Mouse (Mus musculus) kidney, adult 2 months (tissue): ENCODE results near the gene 4632433K11Rik. TPM values are rescaled to one million over a fixed set of nuclear protein-coding genes. Genes with fewer than 3 reads are reported as not detected.
A peak's percentile ranks its signal among the peaks of the same experiment; 100 is the strongest.

Experiments
- DNase-seq: peaks from one replicate; pipeline ENCODE4 v3.0.0; 2021
- H3K27ac ChIP-seq: fragments of 200-500 bp; 2 replicates; pipeline ENCODE4 v1.5.1; 2012; ENCODE audit warnings: low read depth, low read length, control low read depth, inconsistent platforms; ENCODE audit not compliant: insufficient read depth
- H3K27me3 ChIP-seq: fragments of 200-500 bp; replicated peaks from 2 replicates; pipeline ENCODE4 v1.6.1; 2012; ENCODE audit warnings: mild to moderate bottlenecking, moderate library complexity, low read length, inconsistent platforms; ENCODE audit not compliant: control insufficient read depth, insufficient read depth
- H3K36me3 ChIP-seq: fragments of 200-500 bp; 2 replicates; pipeline ENCODE4 v1.6.1; 2012; ENCODE audit warnings: mild to moderate bottlenecking, moderate library complexity, low read length, inconsistent platforms; ENCODE audit not compliant: control insufficient read depth, insufficient read depth
- H3K4me1 ChIP-seq: fragments of 200-500 bp; 2 replicates; pipeline ENCODE4 v1.6.1; 2011; ENCODE audit warnings: low read length; ENCODE audit not compliant: control insufficient read depth, insufficient read depth
- H3K4me3 ChIP-seq: fragments of 200-500 bp; 2 replicates; pipeline ENCODE4 v1.5.1; 2011; ENCODE audit warnings: mild to moderate bottlenecking, low read depth, low read length, control low read depth; ENCODE audit not compliant: insufficient read depth
- CTCF ChIP-seq: fragments of 200-500 bp; conservative IDR thresholded peaks from 2 replicates; pipeline ENCODE4 v1.5.1; 2011; ENCODE audit warnings: low read depth, mild to moderate bottlenecking, control low read depth, low read length, moderate library complexity, mixed read lengths; ENCODE audit not compliant: insufficient read depth, insufficient read length
- POLR2A ChIP-seq: fragments of 200-500 bp; IDR thresholded peaks from one replicate; pipeline ENCODE4 v1.6.1; 2011; ENCODE audit warnings: low read depth, low read length, control low read depth
- WGBS: fragments of 180-500 bp; shearing (Covaris S2); methylation state at CpG from one replicate; pipeline ENCODE4 v1.1.7; 2018; 5-methylcytosine and 5-hydroxymethylcytosine counted together
- polyA plus RNA-seq: library from polyadenylated mRNA; depleted of rRNA; stranded (reverse); fragments of >200 nt; gene quantifications from 2 replicates; pipeline ENCODE4 v1.2.3, GENCODE M21; 2012; rRNA removed

The 4632433K11Rik gene
- polyA plus RNA-seq: not detected in 2 replicates

DNA sequence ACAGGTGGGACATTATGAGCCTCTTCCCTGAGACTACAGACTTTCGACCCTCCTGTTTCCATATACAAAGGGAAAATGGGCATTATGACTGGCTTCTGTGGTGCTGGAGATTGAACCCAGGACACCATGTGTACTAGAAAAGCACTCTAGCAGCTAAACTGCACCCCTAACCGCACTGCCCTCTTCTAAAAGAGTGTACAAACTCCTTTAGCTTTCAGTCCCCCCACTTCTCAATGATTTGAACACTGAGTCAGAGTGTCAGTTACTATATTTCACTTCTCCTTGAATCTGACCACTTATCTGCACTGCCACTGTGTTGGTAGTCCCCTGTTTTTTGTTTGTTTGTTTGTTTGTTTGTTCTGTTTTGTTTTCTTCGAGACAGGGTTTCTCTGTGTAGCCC, at the start of gene 4632433K11Rik:
4632433K11Rik (plus strand) TSS at position 301 of the 400 bp plus-strand sequence.
- 92% methylated on average over 3 of the region's 3 CpGs for WGBS
- Histone ChIP-seq H3K4me1 (peaks cover 3% of the 10 kb centered on the region; the same call in 1 of the 2 replicates), H3K27me3 (no peaks in the 10 kb centered on the region), H3K27ac (no peak within 1 kb of the TSS), H3K36me3 (peaks cover 14% of the 10 kb centered on the region), H3K4me3 (no peak within 1 kb of the TSS)
- DNase-seq: no peak
- TF ChIP-seq CTCF: no peak
- no peak for TF ChIP-seq POLR2A

DNA sequence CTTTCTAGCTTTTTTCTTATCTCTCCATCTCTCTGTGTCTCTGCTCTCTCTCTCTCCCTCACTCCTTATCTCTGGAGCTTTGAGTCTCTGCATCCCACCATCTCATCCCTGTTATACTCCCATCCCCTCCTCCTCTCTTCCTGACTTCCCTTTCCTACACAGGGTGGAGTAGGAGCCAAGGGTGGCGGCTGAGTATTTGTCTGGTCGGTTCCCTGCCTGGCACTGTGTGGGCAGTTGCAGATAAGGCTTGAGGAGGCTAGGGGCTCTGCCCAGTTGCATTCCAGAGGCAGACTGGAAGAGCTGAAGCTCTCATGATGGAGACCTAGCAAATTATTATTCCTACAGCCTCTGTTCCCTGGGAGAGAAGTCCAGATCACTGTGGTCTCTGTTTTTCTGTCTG, 45.7 kb upstream of the 4632433K11Rik start:
- Histone ChIP-seq H3K27ac (no peak overlapping the region), H3K4me3 (no peak overlapping the region), H3K27me3 (no peaks in the 10 kb centered on the region), H3K36me3 (no peaks in the 10 kb centered on the region), H3K4me1 (no peaks in the 10 kb centered on the region)
- no peak for DNase-seq
- TF ChIP-seq POLR2A: no peak
- no peak for TF ChIP-seq CTCF
- 54% methylated on average over 2 of the region's 2 CpGs for WGBS

DNA sequence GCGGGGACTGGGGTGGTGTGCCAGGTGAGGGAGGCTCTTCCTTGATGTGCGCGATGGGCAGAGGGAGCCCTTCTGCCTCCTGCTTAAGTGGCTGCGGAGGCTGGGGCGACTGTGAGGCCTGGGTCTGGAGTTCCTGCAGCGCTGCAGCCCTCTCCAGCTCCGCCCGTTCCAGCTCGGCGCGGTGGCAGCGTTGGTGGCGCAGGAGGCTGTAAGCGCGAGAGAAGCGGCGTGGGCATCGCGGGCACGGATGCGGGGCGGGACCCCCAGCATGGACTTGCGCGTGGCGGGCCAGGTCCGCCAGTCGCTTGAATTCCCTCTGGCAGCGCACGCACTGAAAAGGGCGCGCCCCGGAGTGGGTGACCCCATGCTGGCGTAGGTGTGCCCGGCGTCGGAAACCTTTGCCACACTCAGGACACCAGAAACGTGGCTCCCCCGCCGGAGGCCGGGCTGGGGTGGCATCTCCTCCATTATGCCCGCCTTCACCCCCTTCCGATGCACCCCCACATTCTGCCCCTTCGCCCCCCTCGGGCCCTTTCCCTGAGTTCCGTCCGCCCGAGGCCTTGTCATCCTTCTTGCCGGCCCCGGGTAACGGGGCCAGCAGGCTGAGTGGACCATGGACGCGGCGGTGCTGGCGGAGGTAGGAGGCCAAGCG, 40.4 kb upstream of the 4632433K11Rik start:
- Histone ChIP-seq H3K27ac (no peak overlapping the region), H3K36me3 (no peaks in the 10 kb centered on the region), H3K27me3 (no peaks in the 10 kb centered on the region), H3K4me1 (0 out of 2 replicates have a peak, but pooled peaks cover 4% of the 10 kb centered on the region), H3K4me3 (no peak overlapping the region)
- TF ChIP-seq CTCF (no peak), POLR2A (no peak)
- no peak for DNase-seq
- 77% methylated on average over 55 of the region's 55 CpGs for WGBS

DNA sequence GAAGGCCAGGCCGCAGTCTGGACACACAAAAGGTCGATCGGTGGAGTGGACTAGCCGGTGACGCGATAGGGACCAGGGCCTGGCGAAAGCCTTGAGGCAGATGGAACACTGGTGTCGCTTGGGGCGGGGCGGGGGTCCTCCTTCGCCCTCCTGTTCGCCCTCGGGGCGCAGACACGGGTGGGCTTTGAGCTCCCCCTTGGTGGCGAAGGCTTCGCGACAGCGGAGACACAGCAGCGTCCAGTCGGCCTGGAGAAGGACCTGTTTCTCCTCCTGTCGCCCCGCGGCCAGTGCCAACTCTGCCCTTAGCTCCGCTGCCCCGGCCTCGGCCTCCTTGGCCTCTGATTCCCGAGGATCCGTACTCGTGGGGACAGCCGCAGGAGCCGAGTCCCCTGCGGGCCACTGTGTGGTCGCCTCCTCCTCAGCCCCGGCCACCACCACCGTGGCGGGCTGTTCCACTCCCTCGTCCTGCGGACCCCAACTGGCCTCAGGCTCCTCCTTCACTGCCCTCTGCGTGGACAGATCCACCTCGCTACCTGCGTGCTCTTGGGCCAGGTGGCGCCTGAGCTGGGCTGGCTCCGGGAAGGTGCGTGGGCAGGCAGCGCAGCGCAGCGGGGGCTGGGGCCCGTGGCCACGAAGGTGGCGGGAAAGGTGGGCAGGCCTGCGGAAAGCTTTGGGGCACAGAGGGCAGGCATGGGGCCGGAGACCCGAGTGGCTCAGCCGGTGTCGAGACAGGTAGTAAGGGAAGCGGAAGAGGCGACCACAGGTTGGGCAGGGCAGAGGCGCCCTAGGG, 39.7 kb upstream of the 4632433K11Rik start:
- Histone ChIP-seq H3K36me3 (no peaks in the 10 kb centered on the region), H3K4me3 (no peak overlapping the region), H3K4me1 (0 out of 2 replicates have a peak, but pooled peaks cover 4% of the 10 kb centered on the region), H3K27me3 (no peaks in the 10 kb centered on the region), H3K27ac (no peak overlapping the region)
- TF ChIP-seq POLR2A (no peak), CTCF (no peak)
- WGBS: 74% methylated on average over 59 of the region's 59 CpGs
- DNase-seq: no peak

DNA sequence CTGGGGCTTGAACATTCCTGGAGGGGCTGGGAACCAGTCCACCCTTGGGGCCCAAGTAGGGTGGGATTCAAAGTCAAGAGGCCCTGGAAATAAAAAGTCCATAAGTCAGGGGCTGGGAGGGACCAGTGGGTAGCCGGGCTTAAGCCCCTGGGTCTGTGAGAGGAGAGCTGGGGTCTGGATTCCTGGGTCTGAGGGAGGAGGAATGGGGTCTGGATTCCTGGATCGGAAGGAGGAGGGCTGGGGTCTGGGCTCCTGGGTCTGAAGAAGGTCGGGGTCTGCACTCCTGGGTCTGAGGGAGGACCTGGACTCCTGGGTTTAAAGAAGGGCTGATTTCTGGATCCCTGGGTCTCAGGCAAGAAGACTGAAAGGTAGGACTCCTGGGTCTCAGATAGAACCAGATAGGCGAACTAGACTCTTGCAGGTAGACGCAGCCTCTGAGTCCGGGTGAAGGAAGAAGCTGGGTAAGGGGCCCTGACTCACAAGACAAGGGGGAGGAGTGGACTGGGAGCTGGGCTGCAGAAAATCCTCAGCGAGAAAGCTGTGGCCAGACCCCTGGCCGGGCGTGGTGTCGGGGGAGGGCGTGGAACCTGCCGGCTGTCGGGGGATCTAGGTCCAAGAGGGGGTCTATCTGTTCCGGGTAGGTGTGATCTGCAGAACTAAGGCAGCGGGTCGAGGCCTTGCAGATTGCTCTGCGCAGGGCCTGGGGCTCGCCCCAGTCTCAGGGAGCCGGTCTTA, 38.5 kb upstream of the 4632433K11Rik start:
- no peak for DNase-seq
- Histone ChIP-seq H3K36me3 (no peaks in the 10 kb centered on the region), H3K27me3 (no peaks in the 10 kb centered on the region), H3K27ac (0 out of 2 replicates have a peak overlapping the region, but pooled peaks have one; percentile 7), H3K4me1 (0 out of 2 replicates have a peak, but pooled peaks cover 4% of the 10 kb centered on the region), H3K4me3 (peak overlapping the region; percentile 97)
- TF ChIP-seq POLR2A (no peak), CTCF (no peak)
- WGBS: 5% methylated on average over 19 of the region's 19 CpGs

DNA sequence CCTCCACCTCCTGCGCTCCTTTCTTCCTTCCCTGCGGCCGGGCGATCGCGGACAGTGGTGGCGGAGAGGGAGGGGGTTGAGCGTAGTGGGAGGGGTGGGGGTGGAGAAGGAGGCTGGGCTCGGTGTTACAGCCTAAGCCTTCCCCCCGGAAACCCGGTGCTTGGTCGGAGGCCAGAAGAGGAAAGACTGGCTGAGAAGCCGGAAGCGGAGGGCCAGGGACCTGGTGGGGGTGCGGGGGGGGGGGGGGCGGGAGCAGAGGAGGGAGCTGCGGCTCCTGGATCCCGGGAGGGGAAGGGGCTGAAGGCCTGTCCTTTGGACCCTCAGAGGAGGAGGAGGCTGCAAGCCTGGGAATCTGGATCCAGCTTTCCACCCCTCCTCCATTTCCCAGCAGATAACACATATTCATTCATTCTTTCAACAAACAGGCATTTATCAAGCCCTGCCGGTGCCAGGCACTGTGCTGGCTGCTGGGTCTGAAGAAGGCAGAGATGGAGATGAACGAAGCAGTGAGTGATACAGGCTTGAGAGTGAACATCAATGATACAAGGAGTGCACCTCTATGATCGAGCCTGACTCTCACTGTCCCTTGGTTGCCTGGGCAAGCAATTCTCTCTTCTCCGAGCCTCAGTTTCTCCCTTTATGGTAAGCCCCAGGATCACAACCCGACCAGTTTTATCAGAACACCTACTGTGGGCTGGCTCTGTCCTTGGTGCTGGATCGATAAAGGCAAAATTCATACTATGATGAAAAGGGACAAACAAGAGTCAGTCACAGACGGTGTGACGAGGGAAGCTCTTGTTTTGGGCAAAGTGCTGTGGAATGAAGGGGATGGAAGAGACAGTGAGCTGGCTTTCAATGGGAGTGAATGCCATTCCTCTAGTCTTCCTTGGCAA, 37.7 kb upstream of the 4632433K11Rik start, which contains the start of gene Zfp579:
Zfp579 (minus strand) TSS at position 156 of the 893 bp plus-strand sequence.
- 0 out of 2 replicates have a peak, but pooled peaks cover 4% of the 10 kb centered on the region for H3K4me1 ChIP-seq
- 4% methylated on average over 23 of the region's 26 CpGs for WGBS

More for the DNA sequence above, 37.7 kb upstream of the 4632433K11Rik start, which contains the start of gene Zfp579:
- peak; percentile 93 for DNase-seq
- TF ChIP-seq POLR2A (no peak), CTCF (no peak)
- Histone ChIP-seq H3K36me3 (no peaks in the 10 kb centered on the region), H3K27me3 (no peaks in the 10 kb centered on the region), H3K4me3 (peak within 1 kb of the TSS; percentile 97), H3K27ac (peak within 1 kb of the TSS; percentile 7; the same call in 1 of the 2 replicates)
